Mouse (Mus musculus) heart, embryonic 12.5 days (tissue): ENCODE results near the gene Itih5. TPM values are rescaled to one million over a fixed set of nuclear protein-coding genes. Genes with fewer than 3 reads are reported as not detected.

ENCODE experiments used
- ATAC-seq: fragments of 200-750 bp; cut with Nextera tagmentation; 2 replicates; pipeline ENCODE4 v1.8.0; 2017; ENCODE audit warnings: moderate TSS enrichment, moderate library complexity; ENCODE audit not compliant: insufficient number of reproducible peaks, low FRiP score
- H3K27ac ChIP-seq: fragments of 300-500 bp; sonication (generic); 2 replicates; pipeline ENCODE4 v1.5.1; 2016; ENCODE audit warnings: mild to moderate bottlenecking, moderate library complexity; ENCODE audit not compliant: poor library complexity, severe bottlenecking
- H3K27me3 ChIP-seq: fragments of 300-500 bp; sonication (generic); replicated peaks from 2 replicates; pipeline ENCODE4 v1.6.1; 2016; ENCODE audit warnings: mild to moderate bottlenecking, moderate library complexity
- H3K36me3 ChIP-seq: fragments of 300-500 bp; sonication (generic); 2 replicates; pipeline ENCODE4 v1.6.1; 2016; ENCODE audit warnings: mild to moderate bottlenecking, moderate library complexity
- H3K4me1 ChIP-seq: fragments of 300-500 bp; sonication (generic); replicated peaks from 2 replicates; pipeline ENCODE4 v1.6.1; 2016; ENCODE audit warnings: mild to moderate bottlenecking
- H3K4me2 ChIP-seq: fragments of 300-500 bp; sonication (generic); 2 replicates; pipeline ENCODE4 v1.6.1; 2016; ENCODE audit warnings: mild to moderate bottlenecking, moderate library complexity
- H3K4me3 ChIP-seq: fragments of 300-500 bp; sonication (generic); 2 replicates; pipeline ENCODE4 v1.5.1; 2016; ENCODE audit warnings: mild to moderate bottlenecking
- H3K9ac ChIP-seq: fragments of 300-500 bp; sonication (generic); 2 replicates; pipeline ENCODE4 v1.6.1; 2016; ENCODE audit warnings: mild to moderate bottlenecking, moderate library complexity
- H3K9me3 ChIP-seq: fragments of 300-500 bp; sonication (generic); replicated peaks from 2 replicates; pipeline ENCODE4 v1.6.1; 2016; ENCODE audit warnings: mild to moderate bottlenecking, moderate library complexity
- WGBS: fragments of 180-500 bp; shearing (Covaris S2); methylation state at CpG from one replicate; pipeline ENCODE4 v1.1.7; 2016; 5-methylcytosine and 5-hydroxymethylcytosine counted together
- polyA plus RNA-seq: library from polyadenylated mRNA; unstranded; fragments of >200 nt; fragmentation: Nextera tagmentation; extraction: Ambion mirVana; gene quantifications from 2 replicates; pipeline ENCODE4 v1.2.1, GENCODE M21; 2016

The Itih5 gene
- polyA plus RNA-seq, 1 experiment from 2014 or later = 3.6 TPM

GRCm38 (mm10) chr2:10168016-10168415, 14.6 kb downstream of the Itih5 start:
- Histone ChIP-seq H3K27ac (no peak overlapping the region), H3K4me3 (no peak overlapping the region), H3K36me3 (no peaks in the 10 kb centered on the region), H3K4me2 (no peak overlapping the region), H3K27me3 (no peaks in the 10 kb centered on the region), H3K4me1 (no peaks in the 10 kb centered on the region), H3K9me3 (no peaks in the 10 kb centered on the region), H3K9ac (no peak overlapping the region)
- no peak for ATAC-seq
- WGBS = 52% methylated on average over 8 of the region's 8 CpGs

GRCm38 (mm10) chr2:10169991-10170390, 16.6 kb downstream of the Itih5 start:
- no peaks in the 10 kb centered on the region for H3K36me3 ChIP-seq
- 88% methylated on average over 16 of the region's 16 CpGs for WGBS
- H3K4me1 ChIP-seq = no peaks in the 10 kb centered on the region
- H3K27ac ChIP-seq = no peak overlapping the region
- no peak overlapping the region for H3K9ac ChIP-seq
- no peaks in the 10 kb centered on the region for H3K27me3 ChIP-seq
- H3K4me3 ChIP-seq = no peak overlapping the region
- no peak for ATAC-seq
- no peak overlapping the region for H3K4me2 ChIP-seq
- no peaks in the 10 kb centered on the region for H3K9me3 ChIP-seq

DNA sequence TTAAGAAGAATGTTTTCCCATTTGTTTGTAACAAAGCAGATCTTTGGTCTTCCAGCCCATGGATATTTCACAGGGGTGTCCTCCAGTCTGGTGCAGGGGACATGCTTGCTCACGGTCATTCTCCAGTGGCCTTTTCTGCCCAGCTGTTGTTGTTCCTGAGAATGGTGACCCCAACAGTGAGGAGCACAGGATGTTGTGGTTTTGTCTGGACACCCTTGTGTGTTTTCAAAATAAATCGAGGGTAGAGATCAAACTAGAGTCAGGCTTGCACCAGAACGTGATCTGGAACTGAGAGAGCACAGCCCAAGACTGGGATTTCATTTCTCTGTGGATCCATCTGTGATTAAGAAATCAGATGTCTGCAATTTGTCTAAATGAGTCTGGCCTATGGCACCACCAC, 40.2 kb downstream of the Itih5 start:
- no peak overlapping the region for H3K27ac ChIP-seq
- H3K4me1 ChIP-seq = no peaks in the 10 kb centered on the region
- no peak for ATAC-seq
- H3K4me3 ChIP-seq = no peak overlapping the region
- no peak overlapping the region for H3K9ac ChIP-seq
- H3K27me3 ChIP-seq = no peaks in the 10 kb centered on the region
- peaks cover 3% of the 10 kb centered on the region; the same call in 1 of the 2 replicates for H3K9me3 ChIP-seq
- H3K36me3 ChIP-seq = no peaks in the 10 kb centered on the region
- 59% methylated on average over 3 of the region's 3 CpGs for WGBS
- no peak overlapping the region for H3K4me2 ChIP-seq

DNA sequence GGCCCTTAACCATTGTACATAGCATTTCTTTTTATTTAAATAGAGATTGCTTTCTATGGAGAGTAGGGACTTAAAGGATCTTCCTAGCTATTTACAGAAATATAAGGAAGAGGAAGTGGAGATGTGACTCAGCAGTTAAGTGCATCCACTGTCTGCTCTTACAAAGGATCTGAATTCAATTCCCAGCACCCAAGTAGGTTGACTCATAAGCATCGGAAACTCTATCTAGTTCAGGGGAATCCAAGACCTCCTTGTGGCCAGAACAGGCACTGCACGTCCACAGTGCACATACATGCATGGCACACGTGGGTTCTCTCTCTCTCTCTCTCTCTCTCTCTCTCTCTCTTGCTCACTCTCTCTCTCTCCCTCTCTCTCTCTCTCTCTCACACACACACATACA, 41.8 kb downstream of the Itih5 start:
- no peak for ATAC-seq
- Histone ChIP-seq H3K36me3 (no peaks in the 10 kb centered on the region), H3K27me3 (no peaks in the 10 kb centered on the region), H3K4me1 (no peaks in the 10 kb centered on the region), H3K9ac (no peak overlapping the region), H3K4me3 (no peak overlapping the region), H3K9me3 (no peaks in the 10 kb centered on the region), H3K27ac (no peak overlapping the region), H3K4me2 (no peak overlapping the region)
- 77% methylated on average over 3 of the region's 3 CpGs for WGBS

GRCm38 (mm10) chr2:10199326-10199725, 46.0 kb downstream of the Itih5 start:
- no peak overlapping the region for H3K9ac ChIP-seq
- H3K36me3 ChIP-seq = no peaks in the 10 kb centered on the region
- 74% methylated on average over 2 of the region's 2 CpGs for WGBS
- no peak for ATAC-seq
- H3K27ac ChIP-seq = no peak overlapping the region
- H3K4me3 ChIP-seq = no peak overlapping the region
- H3K4me1 ChIP-seq = no peaks in the 10 kb centered on the region
- H3K4me2 ChIP-seq = no peak overlapping the region
- H3K27me3 ChIP-seq = no peaks in the 10 kb centered on the region
- H3K9me3 ChIP-seq = no peaks in the 10 kb centered on the region

DNA sequence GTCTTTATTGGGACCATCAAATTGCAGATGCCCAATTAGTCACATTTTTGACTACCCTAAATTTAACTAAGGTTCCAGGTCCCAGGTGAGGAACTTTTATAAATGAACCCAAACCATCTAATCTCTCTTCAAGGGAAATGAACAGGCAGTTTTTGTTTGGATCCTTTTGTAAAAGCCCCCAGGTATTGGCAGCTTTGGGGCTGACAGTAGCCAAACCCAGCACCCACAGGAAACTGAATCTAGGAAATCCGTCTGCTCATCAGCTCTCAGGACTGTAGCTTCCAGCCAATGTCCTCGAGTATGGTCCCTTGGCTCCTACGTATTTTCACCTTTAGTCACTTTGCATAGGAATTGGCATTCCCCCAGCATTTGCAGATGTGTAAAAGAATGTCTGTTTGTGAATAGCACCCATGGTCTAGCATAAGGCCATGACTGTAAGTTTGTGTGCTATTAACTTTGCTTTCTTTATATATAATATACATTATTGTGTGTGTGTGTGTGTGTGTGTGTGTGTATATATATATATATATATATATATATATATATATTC, 47.4 kb downstream of the Itih5 start:
- Histone ChIP-seq H3K9me3 (no peaks in the 10 kb centered on the region), H3K4me1 (no peaks in the 10 kb centered on the region), H3K27me3 (no peaks in the 10 kb centered on the region), H3K27ac (no peak overlapping the region), H3K36me3 (no peaks in the 10 kb centered on the region), H3K9ac (no peak overlapping the region), H3K4me3 (no peak overlapping the region), H3K4me2 (no peak overlapping the region)
- ATAC-seq = no peak
- WGBS = 54% methylated on average over 3 of the region's 3 CpGs

DNA sequence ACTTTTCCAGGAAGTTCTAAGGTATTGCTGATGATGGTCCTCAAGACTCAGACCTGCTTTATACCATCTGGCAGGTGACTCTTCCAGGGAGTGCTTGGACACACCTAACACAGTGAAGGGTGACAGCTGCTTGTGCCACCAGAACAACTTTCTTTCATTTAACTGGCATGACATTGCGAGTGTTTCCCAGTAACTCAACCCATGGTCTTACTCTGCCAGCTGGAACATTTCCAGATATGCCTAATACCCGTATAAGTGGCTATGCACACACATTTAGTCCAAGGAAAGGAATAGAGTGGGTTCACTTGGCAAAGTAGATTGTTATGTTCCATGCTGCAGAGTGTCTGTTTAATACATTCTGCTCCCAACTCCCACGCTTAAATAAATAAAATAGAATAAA, 50.9 kb downstream of the Itih5 start:
- no peak for ATAC-seq

DNA sequence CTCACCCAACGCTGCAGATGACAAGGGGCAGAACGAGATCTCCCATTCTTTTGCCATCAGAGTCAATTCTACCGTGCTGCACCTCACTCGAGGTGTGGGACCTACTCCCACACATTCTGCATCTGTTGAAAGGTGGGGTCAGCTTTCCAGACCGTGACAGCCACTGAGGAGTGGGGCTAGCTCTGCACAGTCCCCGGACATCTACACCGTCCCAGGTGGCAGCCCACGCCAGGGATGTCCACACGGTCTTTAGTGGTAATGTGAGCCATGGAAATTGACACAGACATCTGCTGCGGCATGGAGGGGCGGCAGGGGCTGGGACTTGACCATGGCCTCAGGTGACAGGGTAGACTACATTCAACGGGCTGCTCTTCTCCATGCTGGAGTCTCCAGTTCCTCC, 60.1 kb downstream of the Itih5 start:
- H3K9ac ChIP-seq = no peak overlapping the region
- 80% methylated on average over 12 of the region's 12 CpGs for whole genome bisulfite sequencing

More for the DNA sequence above, 50.9 kb downstream of the Itih5 start:
- no peaks in the 10 kb centered on the region for H3K4me1 ChIP-seq
- 77% methylated on average over 3 of the region's 3 CpGs for WGBS
- no peak overlapping the region for H3K9ac ChIP-seq
- no peak overlapping the region for H3K4me2 ChIP-seq
- H3K36me3 ChIP-seq = no peaks in the 10 kb centered on the region
- no peak overlapping the region for H3K27ac ChIP-seq
- H3K4me3 ChIP-seq = no peak overlapping the region
- no peaks in the 10 kb centered on the region for H3K9me3 ChIP-seq
- H3K27me3 ChIP-seq = no peaks in the 10 kb centered on the region

GRCm38 (mm10) chr2:10215876-10216565, 62.6 kb downstream of the Itih5 start:
- Histone ChIP-seq H3K4me3 (no peak overlapping the region), H3K36me3 (no peaks in the 10 kb centered on the region), H3K27me3 (no peaks in the 10 kb centered on the region), H3K9me3 (no peaks in the 10 kb centered on the region), H3K4me2 (no peak overlapping the region), H3K27ac (0 out of 2 replicates have a peak overlapping the region, but pooled peaks have one; percentile 19), H3K9ac (no peak overlapping the region), H3K4me1 (0 out of 2 replicates have a peak, but pooled peaks cover 3% of the 10 kb centered on the region)
- no peak for ATAC-seq
- WGBS = 77% methylated on average over 7 of the region's 7 CpGs

More for the DNA sequence above, 60.1 kb downstream of the Itih5 start:
- H3K9me3 ChIP-seq = no peaks in the 10 kb centered on the region
- no peak overlapping the region for H3K4me2 ChIP-seq
- no peak for ATAC-seq
- no peak overlapping the region for H3K4me3 ChIP-seq
- H3K36me3 ChIP-seq = no peaks in the 10 kb centered on the region
- 0 out of 2 replicates have a peak, but pooled peaks cover 3% of the 10 kb centered on the region for H3K4me1 ChIP-seq
- no peak overlapping the region for H3K27ac ChIP-seq
- no peaks in the 10 kb centered on the region for H3K27me3 ChIP-seq

DNA sequence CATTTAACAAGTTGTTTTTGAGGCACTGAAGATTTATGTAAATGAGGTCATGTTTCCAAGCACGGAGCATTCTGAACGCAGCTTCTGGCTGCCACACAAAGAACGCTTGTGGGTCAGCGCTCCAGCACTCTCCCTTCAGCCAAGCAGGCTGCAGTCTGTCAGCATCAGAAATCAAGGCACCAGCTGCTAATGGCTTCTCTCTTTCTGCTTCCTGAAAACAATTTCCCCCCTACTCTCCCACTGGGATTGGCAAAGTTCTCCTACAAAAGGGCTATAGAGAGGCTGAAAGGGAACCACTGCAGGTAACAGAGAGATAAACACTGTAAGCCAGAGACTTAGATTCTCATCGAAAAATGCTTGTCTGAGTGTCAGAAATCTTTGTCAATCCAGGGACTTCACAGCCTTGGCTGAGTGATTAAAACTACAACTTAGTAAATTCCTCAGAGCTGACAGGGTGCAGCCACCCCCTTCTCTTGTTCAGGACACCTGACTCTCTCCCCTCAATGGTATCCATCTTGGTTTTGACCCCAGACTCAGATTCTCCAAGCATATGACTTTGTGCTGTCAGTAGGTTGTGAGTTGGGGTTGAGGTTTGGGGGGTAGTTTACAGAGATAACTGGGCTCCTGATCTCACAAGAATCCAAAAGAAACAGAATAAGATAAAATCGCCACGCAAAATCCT, 63.3 kb downstream of the Itih5 start:
- H3K9ac ChIP-seq = no peak overlapping the region
- no peaks in the 10 kb centered on the region for H3K36me3 ChIP-seq
- no peaks in the 10 kb centered on the region for H3K27me3 ChIP-seq
- H3K4me1 ChIP-seq = 0 out of 2 replicates have a peak, but pooled peaks cover 3% of the 10 kb centered on the region
- no peak overlapping the region for H3K4me3 ChIP-seq
- no peak for ATAC-seq
- H3K27ac ChIP-seq = peak overlapping the region; percentile 6; the same call in 1 of the 2 replicates
- no peaks in the 10 kb centered on the region for H3K9me3 ChIP-seq
- no peak overlapping the region for H3K4me2 ChIP-seq
- WGBS = 43% methylated on average over 7 of the region's 7 CpGs

DNA sequence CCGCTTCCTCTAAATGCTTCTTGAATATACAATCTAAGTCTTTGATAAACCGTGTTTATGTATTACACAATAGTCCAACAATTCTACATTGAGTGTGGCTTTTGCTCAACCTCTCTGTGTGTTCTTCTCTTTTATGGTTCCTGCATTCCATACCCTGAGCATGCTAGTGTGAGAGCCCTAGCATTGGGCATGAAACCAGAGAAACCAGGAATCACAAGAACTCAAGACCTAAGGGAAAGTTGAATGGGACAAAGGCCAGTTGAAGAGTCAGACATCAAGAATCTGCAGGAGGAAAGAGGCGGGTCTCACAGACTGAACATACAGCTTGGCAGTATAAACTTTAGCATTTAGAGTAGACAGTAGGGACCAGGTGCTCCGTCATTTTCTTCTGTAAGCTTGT, 68.5 kb downstream of the Itih5 start:
- Histone ChIP-seq H3K27me3 (no peaks in the 10 kb centered on the region), H3K4me2 (no peak overlapping the region), H3K27ac (no peak overlapping the region), H3K4me3 (no peak overlapping the region), H3K4me1 (0 out of 2 replicates have a peak, but pooled peaks cover under 1% of the 10 kb centered on the region), H3K9me3 (no peaks in the 10 kb centered on the region), H3K9ac (no peak overlapping the region), H3K36me3 (no peaks in the 10 kb centered on the region)
- 77% methylated on average over 4 of the region's 4 CpGs for WGBS
- ATAC-seq = no peak
